Mouse (Mus musculus): Measurements from ENCODE around the gene Slk. TPM values are rescaled to one million over a fixed set of nuclear protein-coding genes. Genes with fewer than 3 reads are reported as not detected.

The Slk gene
- 100 to 1,000 TPM; 102 to 108 TPM for total RNA-seq (2023)

DNA sequence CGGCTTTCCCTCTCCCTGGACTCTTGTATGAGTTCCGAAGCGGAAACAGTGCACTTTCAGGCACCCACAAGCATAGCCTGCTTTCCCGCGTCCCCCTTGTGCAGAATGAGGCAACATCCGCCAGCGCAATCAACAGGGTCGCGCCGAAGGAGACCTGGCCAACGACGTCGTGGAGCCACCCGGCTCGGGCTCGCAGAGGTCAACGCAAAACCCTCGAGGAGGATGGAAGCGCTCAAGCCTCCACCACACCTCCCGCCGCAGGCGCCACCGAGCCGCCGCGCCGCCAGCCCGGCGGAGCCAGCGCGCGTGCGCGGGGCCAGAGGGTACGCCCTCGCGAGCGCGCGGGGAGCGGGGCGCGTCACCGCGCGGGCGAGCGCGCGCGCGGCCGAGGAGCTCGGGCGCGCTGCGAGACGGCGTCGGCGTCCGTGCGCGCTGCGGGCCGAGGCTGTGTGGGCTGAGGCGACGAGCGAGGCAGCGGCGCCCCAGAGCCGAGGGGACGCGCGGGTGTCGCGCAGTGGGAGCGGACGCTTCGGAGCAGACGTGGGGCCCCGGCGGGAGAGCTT, at the start of gene Slk:
Slk (plus strand) TSS at position 454 of the 563 bp plus-strand sequence.

DNA sequence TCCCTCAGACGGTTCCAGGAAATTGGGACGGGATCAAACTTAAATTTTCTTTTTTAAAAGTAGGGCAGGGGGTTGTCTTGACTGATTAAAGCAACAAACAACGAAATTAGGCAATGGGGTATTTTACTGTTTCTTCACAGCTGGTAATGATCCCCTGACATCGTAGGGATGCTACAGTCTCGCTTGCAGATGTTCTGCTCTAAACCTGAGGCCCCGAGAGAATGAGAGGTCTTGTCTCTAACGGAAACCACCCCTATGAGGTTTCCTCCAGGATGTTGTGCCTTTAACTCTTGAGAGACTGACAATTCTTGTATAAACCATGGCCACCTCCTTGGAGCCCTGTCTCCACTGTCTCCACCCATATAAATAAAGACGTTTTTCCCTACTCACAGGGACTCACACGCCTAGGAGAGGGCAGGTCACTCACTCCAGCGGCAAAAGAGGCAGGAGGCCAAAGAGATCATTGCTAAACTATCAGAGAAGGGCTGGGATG, 42.1 kb upstream of the Slk start, which contains the start of gene Stn1:
Stn1 (minus strand) TSS at position 208 of the 493 bp plus-strand sequence.

DNA sequence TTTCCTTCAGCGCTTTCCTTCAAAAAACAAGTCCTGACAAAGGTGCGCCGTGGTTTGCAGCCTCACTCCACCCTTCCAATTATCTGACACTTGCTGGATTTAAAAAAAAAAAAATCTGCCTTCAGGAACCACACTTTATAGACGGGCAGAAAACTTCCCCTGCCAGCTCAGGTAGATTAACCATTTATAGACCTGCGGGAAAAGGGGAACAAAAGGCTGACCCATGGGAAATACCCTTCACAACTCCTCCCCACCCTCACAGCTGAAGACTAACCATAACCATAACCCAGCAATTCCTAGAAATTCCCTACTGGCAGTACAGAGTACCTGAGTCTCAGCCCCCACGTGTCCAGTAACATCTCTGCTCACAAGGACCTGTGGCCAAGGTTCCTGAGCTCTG, 112.5 kb downstream of the Slk start, which contains the start of gene Col17a1:
Col17a1 (minus strand) TSS at position 101 of the 400 bp plus-strand sequence.

Other genes starting within 250 kb of the Slk start
- 1 to 10 TPM; 1.4 to 2.3 TPM for gene Sh3pxd2a, start 115.3 kb upstream of the Slk start, total RNA-seq (2023)
- gene Stn1, start 42.2 kb upstream of the Slk start, total RNA-seq (2023) = 10 to 100 TPM; 22.1 to 23.6 TPM
- gene Col17a1, start 112.4 kb downstream of the Slk start, total RNA-seq (2023) = not detected
- 10 to 100 TPM; 59.7 to 61.5 TPM for gene Sfr1, start 152.0 kb downstream of the Slk start, total RNA-seq (2023)

Data from neutrophil, adult 59 days (primary cell).